Mouse (Mus musculus): ENCODE measurements around the gene Ntm. TPM values are rescaled to one million over a fixed set of nuclear protein-coding genes. Genes with fewer than 3 reads are reported as not detected.

The Ntm gene
- polyA plus RNA-seq, 2 experiments from 2014 or later: not detected

GRCm38 (mm10) chr9:29217951-29218350 lies 745.0 kb downstream of the Ntm start:
- ATAC-seq: no peak

DNA sequence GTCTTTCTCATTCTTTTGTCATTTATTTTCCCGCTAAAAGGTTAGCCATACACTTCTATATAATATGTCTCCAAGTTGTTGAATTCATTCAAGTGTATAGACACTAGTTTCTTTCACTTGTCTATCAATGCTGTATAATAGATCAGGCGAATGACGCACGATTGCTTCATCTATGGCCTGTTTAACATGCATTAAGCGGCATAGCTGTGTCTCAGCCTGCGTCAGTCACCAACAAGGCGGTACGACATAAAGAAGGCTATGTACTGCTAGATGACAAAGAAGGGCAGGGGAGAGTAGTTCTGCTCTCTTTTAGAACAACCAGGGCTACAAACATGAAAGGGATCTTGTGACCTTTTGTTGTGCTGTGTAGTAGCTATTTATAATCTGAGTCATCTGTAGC lies 746.4 kb downstream of the Ntm start:
- no peak for ATAC-seq

- ATAC-seq: no peak
Measured at GRCm38 (mm10) chr9:29215796-29216195, 747.1 kb downstream of the Ntm start.

DNA sequence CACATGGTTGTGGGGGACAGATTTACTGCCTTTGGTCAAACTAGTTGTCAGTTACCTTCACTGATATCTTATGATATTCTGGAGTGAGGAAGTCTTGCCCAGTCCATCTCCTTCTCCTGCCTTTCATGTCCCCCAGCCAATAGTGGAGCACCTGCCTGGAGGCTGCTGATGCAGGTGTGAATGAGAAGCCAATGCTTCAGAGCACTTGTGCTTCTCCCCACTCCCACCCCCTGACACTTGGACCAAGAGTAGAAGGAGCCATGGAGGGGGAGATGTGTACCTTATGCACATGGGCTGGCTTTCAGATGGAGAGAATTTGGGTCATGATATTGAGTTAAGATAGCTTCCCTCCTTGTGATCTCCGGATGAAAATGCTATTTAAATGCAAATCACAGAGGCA lies 747.7 kb downstream of the Ntm start:
- ATAC-seq: no peak

- ATAC-seq: no peak
Measured at GRCm38 (mm10) chr9:29209243-29209642, 753.7 kb downstream of the Ntm start.

- ATAC-seq: no peak
Measured at GRCm38 (mm10) chr9:29208142-29208541, 754.8 kb downstream of the Ntm start.

- no peak for ATAC-seq
Measured at GRCm38 (mm10) chr9:29205680-29206079, 757.3 kb downstream of the Ntm start.

DNA sequence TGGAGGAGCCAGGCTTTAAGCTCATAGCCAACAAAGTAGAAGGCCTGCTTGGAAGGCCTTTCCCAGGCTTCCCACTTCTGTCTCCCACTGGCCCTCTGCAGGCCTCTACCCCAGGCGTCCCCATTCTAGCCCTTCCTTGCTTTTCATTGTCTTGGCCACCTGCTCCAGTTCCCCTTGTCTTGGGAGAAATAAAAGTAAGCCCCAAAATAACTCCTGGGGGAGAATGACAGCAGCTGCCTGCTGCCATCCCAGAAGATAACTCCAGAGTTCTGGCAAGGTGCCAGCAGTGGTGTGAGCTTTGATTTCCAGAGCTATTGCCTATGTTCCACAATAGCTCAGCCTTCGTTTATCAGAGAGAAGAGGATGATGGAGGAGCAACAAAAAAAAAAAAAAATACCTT lies 760.7 kb downstream of the Ntm start:
- no peak for ATAC-seq

DNA sequence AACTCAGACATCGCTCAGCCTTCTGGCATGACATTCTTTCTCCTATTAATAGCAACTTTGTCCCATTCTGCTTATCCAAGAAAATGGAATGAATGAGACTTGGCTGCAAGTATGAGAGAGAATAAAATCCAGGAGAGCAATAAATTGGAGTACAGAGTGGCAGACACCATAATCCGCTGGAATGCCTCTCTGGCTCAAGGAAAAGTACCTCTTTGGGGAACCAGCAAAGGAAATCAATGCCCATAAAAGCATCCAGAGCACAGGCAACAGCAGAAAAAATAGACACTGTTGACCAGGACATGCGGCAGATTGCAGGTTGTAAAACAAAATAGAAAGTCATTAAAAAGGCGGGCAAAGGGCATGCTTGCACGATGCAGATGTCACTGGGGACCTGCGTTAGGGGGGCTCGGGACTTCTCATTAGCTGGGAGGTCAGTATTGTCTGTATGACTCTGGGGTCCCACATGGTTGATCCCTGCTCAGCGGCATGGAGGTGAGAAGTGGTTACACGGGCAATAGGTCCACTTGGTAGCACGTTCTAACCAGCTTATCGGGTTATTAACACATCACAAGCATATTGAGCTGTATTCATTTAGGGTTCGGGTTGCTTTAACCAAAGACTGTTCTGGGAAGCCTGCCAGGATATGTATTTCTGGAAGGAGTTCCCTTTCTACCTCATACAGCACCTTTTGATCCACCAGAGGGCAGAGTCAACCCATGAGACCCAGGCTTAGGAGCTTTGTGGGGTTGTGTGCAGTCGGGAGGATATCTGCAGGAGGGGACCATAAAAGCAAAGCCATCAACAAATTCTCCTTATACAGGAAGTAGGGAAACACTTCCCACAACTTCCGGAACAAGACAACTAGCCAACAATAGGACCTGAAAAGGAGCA lies 761.5 kb downstream of the Ntm start:
- ATAC-seq: no peak

DNA sequence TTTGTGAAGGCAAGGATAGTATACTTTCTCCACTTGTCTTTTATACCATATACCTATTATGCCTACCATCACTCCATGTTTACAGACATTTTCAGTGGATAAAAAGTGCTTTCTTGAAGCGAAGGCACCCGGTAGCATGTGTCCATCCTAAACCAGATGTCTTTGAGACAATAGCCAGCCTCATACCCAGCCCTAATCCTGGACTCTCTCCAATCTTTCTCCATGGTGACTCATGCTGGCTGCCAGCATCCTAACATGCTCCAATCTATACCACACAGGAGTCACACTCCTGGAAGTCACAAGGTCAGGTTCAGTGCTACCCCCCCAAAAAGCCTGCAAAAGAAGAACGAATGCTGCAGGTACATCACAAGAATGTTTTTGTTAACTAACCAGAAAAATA lies 765.9 kb downstream of the Ntm start:
- ATAC-seq: no peak

DNA sequence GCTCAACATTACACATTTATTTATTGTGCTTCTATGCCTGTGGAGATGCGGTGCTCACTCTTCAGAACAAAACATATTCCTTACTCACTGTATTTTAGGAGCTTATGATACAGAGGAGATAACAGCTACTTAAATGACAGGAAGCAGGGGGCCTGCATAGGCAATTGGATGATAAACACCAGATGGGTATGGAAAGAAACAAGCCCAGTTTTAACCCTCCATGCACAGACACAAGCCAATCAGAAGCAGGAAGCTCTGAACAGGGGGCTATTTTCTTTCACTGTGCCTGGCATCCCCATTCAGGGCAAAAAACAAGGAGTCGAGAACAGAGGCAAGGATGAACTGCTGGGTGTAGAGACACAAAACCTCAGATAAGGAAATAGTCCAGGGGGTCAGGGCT lies 768.7 kb downstream of the Ntm start:
- no peak for ATAC-seq

GRCm38 (mm10) chr9:29183011-29183410 lies 779.9 kb downstream of the Ntm start:
- ATAC-seq: no peak

- ATAC-seq: no peak
Measured at GRCm38 (mm10) chr9:29181661-29182060, 781.3 kb downstream of the Ntm start.

GRCm38 (mm10) chr9:29165731-29166130 lies 797.2 kb downstream of the Ntm start:
- ATAC-seq: no peak

DNA sequence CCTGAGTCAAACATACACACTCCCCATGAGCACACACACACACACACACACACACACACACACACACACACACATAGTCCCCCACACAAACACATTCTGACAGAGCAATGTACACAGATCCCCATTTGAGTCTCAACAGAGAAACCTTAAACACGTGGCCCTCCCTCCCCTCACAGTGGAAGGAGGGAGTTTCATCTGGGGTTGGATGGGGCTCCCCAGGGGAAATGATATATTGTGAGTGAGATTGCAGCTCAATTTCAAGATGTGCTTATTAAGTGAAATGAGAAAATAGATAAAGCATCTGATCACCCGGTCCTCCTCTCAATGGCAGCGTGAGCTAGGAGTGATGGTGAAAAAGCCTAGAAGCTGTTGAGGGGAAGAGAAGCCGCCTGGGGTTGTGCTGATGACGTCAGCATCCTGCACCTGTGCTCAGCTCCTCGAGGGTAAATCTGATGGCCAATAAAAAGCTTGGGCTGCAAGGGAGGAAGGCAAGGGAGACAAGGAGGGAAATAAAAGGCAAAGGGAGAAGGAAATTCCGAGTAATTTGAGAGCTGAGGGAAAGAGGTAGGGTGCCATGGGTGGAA lies 801.8 kb downstream of the Ntm start:
- no peak for ATAC-seq

- ATAC-seq: no peak
Measured at GRCm38 (mm10) chr9:29145901-29146300, 817.0 kb downstream of the Ntm start.

DNA sequence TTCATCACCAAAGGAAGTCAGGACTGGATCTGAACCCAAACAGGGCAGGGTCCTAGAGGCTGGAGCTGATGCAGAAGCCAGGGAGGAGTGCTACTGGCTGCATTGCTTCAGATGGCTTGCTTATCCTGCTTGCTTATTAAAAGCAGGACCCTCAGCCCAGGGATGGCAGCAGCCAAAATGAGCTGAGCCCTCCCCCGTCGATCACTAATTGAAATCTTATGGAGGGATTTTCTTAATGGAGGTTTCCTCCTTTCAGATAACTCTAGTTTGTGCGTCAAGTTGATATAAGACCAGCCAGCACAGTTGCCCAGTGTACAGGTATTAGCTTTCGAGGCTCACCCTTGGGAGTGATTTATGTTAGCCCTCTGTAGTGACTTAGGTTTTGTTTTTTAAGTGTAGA lies 826.9 kb downstream of the Ntm start:
- no peak for ATAC-seq

GRCm38 (mm10) chr9:29130717-29131292 lies 832.1 kb downstream of the Ntm start:
- no peak for ATAC-seq

GRCm38 (mm10) chr9:29130316-29130715 lies 832.6 kb downstream of the Ntm start:
- no peak for ATAC-seq

- ATAC-seq: no peak
Measured at GRCm38 (mm10) chr9:29128416-29128815, 834.5 kb downstream of the Ntm start.

GRCm38 (mm10) chr9:29124455-29124854 lies 838.5 kb downstream of the Ntm start:
- no peak for ATAC-seq

- ATAC-seq: no peak
Measured at GRCm38 (mm10) chr9:29123828-29124227, 839.1 kb downstream of the Ntm start.

DNA sequence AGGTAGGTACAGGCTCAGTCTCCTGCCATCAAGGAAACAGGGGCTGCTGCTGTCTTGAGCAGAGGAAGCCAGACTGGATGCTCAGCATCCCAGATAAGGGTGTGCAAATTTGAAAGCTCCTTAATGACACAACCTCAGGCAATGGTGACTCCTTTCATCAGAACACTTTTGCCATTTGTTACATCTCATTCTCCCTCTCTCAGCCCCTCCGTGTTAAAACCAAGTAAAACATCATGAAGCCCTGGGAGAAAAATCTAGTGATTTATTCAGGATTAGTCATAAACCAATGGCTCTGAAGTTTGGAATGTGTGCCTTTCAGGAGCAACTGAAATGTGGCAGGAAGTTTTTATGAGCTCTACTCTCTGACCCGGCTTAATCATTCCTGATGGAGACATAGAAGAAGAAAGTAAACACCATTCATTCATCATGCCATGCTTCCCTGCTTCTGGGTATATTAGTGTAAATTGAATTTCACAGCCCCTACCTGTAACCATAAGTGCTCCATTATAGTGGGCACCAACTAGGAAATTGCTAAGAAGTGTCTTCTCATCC lies 845.3 kb downstream of the Ntm start:
- ATAC-seq: no peak

GRCm38 (mm10) chr9:29115337-29115736 lies 847.6 kb downstream of the Ntm start:
- no peak for ATAC-seq

Measured in activated CD4-positive, CD25-positive, alpha-beta regulatory T cell, adult 4 months (primary cell).